Mouse (Mus musculus) liver, embryonic 11.5 days (tissue): Measurements from ENCODE around the gene Disp3. TPM values are rescaled to one million over a fixed set of nuclear protein-coding genes. Genes with fewer than 3 reads are reported as not detected.

Experiments
- ATAC-seq: fragments of 200-750 bp; cut with Nextera tagmentation; replicated peaks from 2 replicates; pipeline ENCODE4 v1.8.0; 2017; ENCODE audit warnings: moderate number of reproducible peaks, mild to moderate bottlenecking, moderate TSS enrichment, moderate library complexity; ENCODE audit not compliant: low FRiP score
- DNase-seq: peaks from one replicate; pipeline ENCODE4 v3.0.0-alpha.2; 2017; ENCODE audit warnings: low spot score
- H3K27ac ChIP-seq: fragments of 300-500 bp; sonication (generic); 2 replicates; pipeline ENCODE4 v1.5.1; 2014; ENCODE audit warnings: mild to moderate bottlenecking, low read depth, low read length, control low read depth
- H3K27me3 ChIP-seq: fragments of 300-500 bp; sonication (generic); replicated peaks from 2 replicates; pipeline ENCODE4 v1.6.1; 2014; ENCODE audit warnings: low read length, mixed read lengths; ENCODE audit not compliant: control insufficient read depth, insufficient read depth
- H3K36me3 ChIP-seq: fragments of 300-500 bp; sonication (generic); 2 replicates; pipeline ENCODE4 v1.6.1; 2014; ENCODE audit warnings: mild to moderate bottlenecking, low read length, moderate library complexity, mixed read lengths; ENCODE audit not compliant: control insufficient read depth, insufficient read depth
- H3K4me1 ChIP-seq: fragments of 300-500 bp; sonication (generic); replicated peaks from 2 replicates; pipeline ENCODE4 v1.6.1; 2014; ENCODE audit warnings: low read length, mixed read lengths; ENCODE audit not compliant: control insufficient read depth, insufficient read depth
- H3K4me2 ChIP-seq: fragments of 300-500 bp; sonication (generic); 2 replicates; pipeline ENCODE4 v1.6.1; 2014; ENCODE audit warnings: mild to moderate bottlenecking, control low read depth, moderate library complexity
- H3K4me3 ChIP-seq: fragments of 300-500 bp; sonication (generic); 2 replicates; pipeline ENCODE4 v1.5.1; 2014; ENCODE audit warnings: low read depth, low read length, control low read depth
- H3K9ac ChIP-seq: fragments of 300-500 bp; sonication (generic); 2 replicates; pipeline ENCODE4 v1.6.1; 2014; ENCODE audit warnings: low read depth, low read length, control low read depth
- H3K9me3 ChIP-seq: fragments of 300-500 bp; sonication (generic); 2 replicates; pipeline ENCODE4 v1.6.1; 2016; ENCODE audit warnings: low read length, inconsistent platforms, mixed read lengths; ENCODE audit not compliant: control insufficient read depth
- WGBS: fragments of 180-500 bp; shearing (Covaris S2); extraction: QIAGEN DNeasy Blood & Tissue Kit; methylation state at CpG from one replicate; pipeline ENCODE4 v1.1.7; 2014; 5-methylcytosine and 5-hydroxymethylcytosine counted together
- polyA plus RNA-seq: library from polyadenylated mRNA; unstranded; fragments of >200 nt; fragmentation: Nextera tagmentation; extraction: Ambion mirVana; gene quantifications from 2 replicates; pipeline ENCODE4 v1.2.1, GENCODE M21; 2014

Disp3 gene
- polyA plus RNA-seq, 1 experiment from 2014 or later: not detected

DNA sequence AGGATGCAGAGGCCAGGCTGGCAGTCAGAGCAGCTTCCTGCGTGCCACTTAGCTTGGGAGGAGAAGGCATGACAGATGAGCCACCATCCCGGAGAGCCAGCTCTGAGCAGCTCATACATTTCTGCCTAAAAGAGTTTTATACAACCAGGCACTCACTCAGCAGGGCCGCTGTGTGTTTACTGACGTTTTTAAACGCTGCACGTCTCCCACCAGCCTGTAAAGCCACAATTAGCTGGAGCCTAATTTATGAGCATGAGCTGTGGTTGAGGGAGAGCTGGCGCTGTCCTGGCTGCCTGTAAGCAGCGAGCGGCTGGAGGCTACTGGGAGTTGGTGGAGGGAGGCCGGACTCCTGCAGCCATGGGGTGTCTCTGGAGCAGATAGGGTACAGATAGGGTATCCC, 69.5 kb downstream of the Disp3 start:
- H3K4me2 ChIP-seq: no peak overlapping the region
- H3K4me1 ChIP-seq: no peaks in the 10 kb centered on the region
- no peak overlapping the region for H3K27ac ChIP-seq
- H3K9ac ChIP-seq: no peak overlapping the region
- WGBS: 18% methylated on average over 10 of the region's 10 CpGs
- no peaks in the 10 kb centered on the region for H3K9me3 ChIP-seq
- no peaks in the 10 kb centered on the region for H3K36me3 ChIP-seq
- DNase-seq (no peak), ATAC-seq (no peak)
- H3K27me3 ChIP-seq: peaks cover 45% of the 10 kb centered on the region
- no peak overlapping the region for H3K4me3 ChIP-seq

GRCm38 (mm10) chr4:148215264-148215900, 72.4 kb downstream of the Disp3 start:
- no peak overlapping the region for H3K27ac ChIP-seq
- no peak overlapping the region for H3K4me3 ChIP-seq
- ATAC-seq: no peak
- no peak overlapping the region for H3K9ac ChIP-seq
- peaks cover 26% of the 10 kb centered on the region for H3K27me3 ChIP-seq
- no peaks in the 10 kb centered on the region for H3K36me3 ChIP-seq
- H3K4me2 ChIP-seq: no peak overlapping the region
- H3K4me1 ChIP-seq: no peaks in the 10 kb centered on the region
- 55% methylated on average over 11 of the region's 11 CpGs for WGBS
- no peak for DNase-seq
- H3K9me3 ChIP-seq: no peaks in the 10 kb centered on the region

- Histone ChIP-seq H3K4me2 (no peak overlapping the region), H3K9me3 (no peaks in the 10 kb centered on the region), H3K4me1 (no peaks in the 10 kb centered on the region), H3K27me3 (peaks cover 19% of the 10 kb centered on the region), H3K27ac (no peak overlapping the region), H3K36me3 (no peaks in the 10 kb centered on the region), H3K9ac (no peak overlapping the region), H3K4me3 (no peak overlapping the region)
- DNase-seq (no peak), ATAC-seq (no peak)
- 59% methylated on average over 5 of the region's 5 CpGs for WGBS
Measured at GRCm38 (mm10) chr4:148214460-148215136, 73.2 kb downstream of the Disp3 start.

DNA sequence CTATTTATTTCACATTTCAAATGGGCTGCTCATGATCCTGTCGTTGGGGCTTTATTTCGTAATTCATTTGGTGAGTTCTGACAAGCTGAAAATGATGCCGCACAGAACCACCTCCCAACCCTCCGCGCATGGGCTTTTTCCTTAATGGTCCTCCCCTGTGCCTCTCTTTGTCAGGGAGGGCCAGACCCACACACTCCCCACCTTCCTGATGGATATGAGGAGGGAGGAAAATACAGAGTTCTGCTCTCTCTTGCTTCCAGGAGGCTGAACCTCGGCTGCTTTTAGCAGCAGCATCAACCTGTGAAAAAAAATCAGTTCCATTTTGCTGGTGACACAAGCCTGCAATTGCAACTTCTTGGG, 82.9 kb downstream of the Disp3 start:
- ATAC-seq (no peak), DNase-seq (no peak)
- Histone ChIP-seq H3K27me3 (peaks cover 4% of the 10 kb centered on the region), H3K9me3 (no peaks in the 10 kb centered on the region), H3K4me1 (peaks cover 11% of the 10 kb centered on the region), H3K9ac (peak overlapping the region; percentile 57; the same call in 1 of the 2 replicates), H3K4me3 (no peak overlapping the region), H3K4me2 (peak overlapping the region; percentile 61), H3K27ac (peak overlapping the region; percentile 89), H3K36me3 (no peaks in the 10 kb centered on the region)
- 64% methylated on average over 6 of the region's 6 CpGs for WGBS

DNA sequence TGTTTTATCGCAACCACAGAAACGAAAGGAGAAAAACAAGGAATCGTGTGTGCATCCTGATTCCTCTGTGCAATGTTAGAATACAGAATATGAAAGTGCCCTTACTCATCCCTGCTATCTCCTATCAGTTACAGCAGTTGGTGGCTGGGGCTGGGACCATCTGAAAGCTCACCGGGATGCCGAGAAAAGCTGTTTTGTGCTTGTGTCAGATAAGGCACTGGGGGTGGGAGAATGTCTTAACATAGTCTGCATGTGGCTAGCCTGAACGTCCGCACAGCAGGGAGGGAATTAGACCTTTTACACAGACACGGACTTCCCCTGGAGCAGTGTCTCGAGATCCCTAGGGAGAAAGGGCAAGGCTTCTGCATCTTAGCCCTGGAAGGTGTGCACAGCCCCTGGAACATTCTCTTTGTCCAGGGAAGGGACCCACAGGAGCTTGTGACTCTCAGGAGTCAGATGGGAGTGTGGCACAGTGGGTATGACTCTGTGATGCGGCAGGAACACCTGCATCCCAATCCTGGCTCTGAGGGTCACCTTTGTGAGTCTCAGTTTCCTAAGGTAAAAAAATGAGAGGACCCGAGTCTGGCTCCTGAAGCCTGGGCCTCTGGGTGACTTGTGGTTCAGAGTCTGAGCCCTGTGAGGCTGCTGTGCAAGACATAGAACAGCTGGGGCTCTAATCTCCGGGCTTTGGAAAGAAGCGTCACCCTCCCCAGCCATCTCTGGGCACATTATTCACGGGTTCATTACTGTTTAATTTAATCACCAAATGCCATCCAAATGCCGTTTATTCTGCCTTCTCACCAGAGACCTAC, 83.5 kb downstream of the Disp3 start:
- Histone ChIP-seq H3K4me1 (peaks cover 11% of the 10 kb centered on the region), H3K36me3 (no peaks in the 10 kb centered on the region), H3K27me3 (peaks cover 4% of the 10 kb centered on the region), H3K9ac (peak overlapping the region; percentile 57), H3K4me2 (peak overlapping the region; percentile 61), H3K27ac (peak overlapping the region; percentile 89), H3K4me3 (0 out of 2 replicates have a peak overlapping the region, but pooled peaks have one; percentile 14), H3K9me3 (no peaks in the 10 kb centered on the region)
- ATAC-seq (peak; percentile 98), DNase-seq (peak; percentile 46)
- WGBS: 40% methylated on average over 15 of the region's 15 CpGs

- H3K9me3 ChIP-seq: no peaks in the 10 kb centered on the region
- H3K4me3 ChIP-seq: peak overlapping the region; percentile 14; the same call in 1 of the 2 replicates
- peak overlapping the region; percentile 53 for H3K4me2 ChIP-seq
- no peak overlapping the region for H3K9ac ChIP-seq
- ATAC-seq (peak; percentile 56), DNase-seq (no peak)
- H3K27ac ChIP-seq: peak overlapping the region; percentile 89
- no peaks in the 10 kb centered on the region for H3K36me3 ChIP-seq
- peaks cover 11% of the 10 kb centered on the region for H3K4me1 ChIP-seq
- WGBS: 70% methylated on average over 2 of the region's 2 CpGs
- H3K27me3 ChIP-seq: peaks cover 4% of the 10 kb centered on the region
Measured at GRCm38 (mm10) chr4:148203557-148203956, 84.2 kb downstream of the Disp3 start.

DNA sequence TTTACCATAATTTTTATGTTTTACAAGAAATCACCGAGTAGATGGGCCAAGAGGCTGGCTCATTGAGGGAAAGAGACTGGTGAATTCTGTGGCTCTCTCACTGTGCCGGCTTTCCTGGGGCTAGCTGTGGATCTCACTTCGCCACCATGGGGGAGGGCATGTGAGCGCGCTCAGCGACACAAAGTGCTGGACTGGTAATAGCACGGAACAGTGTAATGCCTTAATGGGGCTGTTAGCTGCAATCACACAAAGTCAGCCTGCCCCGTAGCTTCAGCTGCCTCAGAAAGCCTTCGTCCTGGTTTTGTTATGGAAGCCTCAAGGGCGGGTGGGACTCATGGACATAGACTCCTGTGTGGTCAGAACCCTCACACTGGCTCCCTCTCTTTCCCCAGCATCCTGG, 89.0 kb downstream of the Disp3 start:
- no peak overlapping the region for H3K4me3 ChIP-seq
- no peaks in the 10 kb centered on the region for H3K9me3 ChIP-seq
- H3K36me3 ChIP-seq: no peaks in the 10 kb centered on the region
- no peak overlapping the region for H3K4me2 ChIP-seq
- H3K9ac ChIP-seq: no peak overlapping the region
- H3K4me1 ChIP-seq: peaks cover 6% of the 10 kb centered on the region
- no peak for ATAC-seq
- peaks cover 7% of the 10 kb centered on the region for H3K27me3 ChIP-seq
- no peak for DNase-seq
- WGBS: 58% methylated on average over 10 of the region's 10 CpGs
- no peak overlapping the region for H3K27ac ChIP-seq

DNA sequence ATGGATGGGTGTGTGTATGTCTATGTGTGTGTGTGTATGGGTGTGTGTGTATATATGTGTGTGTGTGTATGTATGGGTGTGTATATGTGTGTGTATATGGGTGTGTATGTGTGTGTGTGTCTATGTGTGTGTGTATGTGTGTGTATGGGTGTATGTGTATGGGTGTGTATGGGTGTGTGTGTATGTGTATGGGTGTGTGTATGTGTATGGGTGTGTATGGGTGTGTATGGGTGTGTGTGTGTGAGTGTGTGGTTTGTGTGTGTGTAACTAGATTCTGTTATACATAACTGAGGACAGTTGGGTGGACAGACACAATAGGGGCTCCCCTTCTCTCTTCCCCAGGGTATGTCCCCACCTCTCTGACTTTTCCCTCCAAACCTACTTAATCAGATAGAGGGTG, 93.4 kb downstream of the Disp3 start:
- Histone ChIP-seq H3K9ac (no peak overlapping the region), H3K36me3 (no peaks in the 10 kb centered on the region), H3K9me3 (no peaks in the 10 kb centered on the region), H3K4me2 (no peak overlapping the region), H3K4me3 (no peak overlapping the region), H3K27me3 (peaks cover 5% of the 10 kb centered on the region; the same call in 1 of the 2 replicates), H3K4me1 (no peaks in the 10 kb centered on the region), H3K27ac (no peak overlapping the region)
- DNase-seq (no peak), ATAC-seq (no peak)
